Mouse (Mus musculus) liver, postnatal 0 days (tissue): ENCODE measurements at regions not wholly inside any gene's neighbourhood (a gene's known extent, or its start where the extent isn't known, plus 50 kb on each side); places are given as distances from the start of the nearest gene placed in this dataset.

Experiments used
- ATAC-seq: fragments of 200-750 bp; cut with Nextera tagmentation; 2 replicates; pipeline ENCODE4 v1.8.0; 2017; ENCODE audit warnings: mild to moderate bottlenecking, moderate library complexity
- DNase-seq: peaks from one replicate; pipeline ENCODE4 v3.0.0-alpha.2; 2016
- H3K27ac ChIP-seq: fragments of 300-500 bp; sonication (generic); 2 replicates; pipeline ENCODE4 v1.5.1; 2014; ENCODE audit warnings: antibody characterized with exemption, moderate library complexity, mild to moderate bottlenecking, low read depth
- H3K27me3 ChIP-seq: fragments of 300-500 bp; sonication (generic); 2 replicates; pipeline ENCODE4 v1.6.1; 2014; ENCODE audit warnings: low read length, control low read depth, mixed read lengths; ENCODE audit not compliant: insufficient read depth
- H3K36me3 ChIP-seq: fragments of 300-500 bp; sonication (generic); replicated peaks from 2 replicates; pipeline ENCODE4 v1.6.1; 2014; ENCODE audit warnings: mild to moderate bottlenecking, control low read depth, low read length, moderate library complexity, mixed read lengths; ENCODE audit not compliant: insufficient read depth
- H3K4me1 ChIP-seq: fragments of 300-500 bp; sonication (generic); 2 replicates; pipeline ENCODE4 v1.6.1; 2014; ENCODE audit warnings: antibody characterized with exemption, mild to moderate bottlenecking, control low read depth; ENCODE audit not compliant: insufficient read depth
- H3K4me2 ChIP-seq: fragments of 300-500 bp; sonication (generic); 2 replicates; pipeline ENCODE4 v1.6.1; 2014; ENCODE audit warnings: low read depth, mild to moderate bottlenecking, low read length, moderate library complexity, mixed read lengths
- H3K4me3 ChIP-seq: fragments of 300-500 bp; sonication (generic); 2 replicates; pipeline ENCODE4 v1.5.1; 2014; ENCODE audit warnings: low read depth, low read length
- H3K9ac ChIP-seq: fragments of 300-500 bp; sonication (generic); replicated peaks from 2 replicates; pipeline ENCODE4 v1.6.1; 2014; ENCODE audit warnings: mild to moderate bottlenecking, moderate library complexity
- H3K9me3 ChIP-seq: fragments of 300-500 bp; sonication (generic); 2 replicates; pipeline ENCODE4 v1.6.1; 2016; ENCODE audit warnings: mild to moderate bottlenecking, control low read depth, low read length, mixed read lengths
- CTCF ChIP-seq: sonication (generic); IDR thresholded peaks from 2 replicates; pipeline ENCODE4 v1.5.1; 2016; ENCODE audit warnings: antibody characterized with exemption, low read depth
- EP300 ChIP-seq: IDR thresholded peaks from 2 replicates; pipeline ENCODE4 v1.6.1; 2016; ENCODE audit warnings: antibody characterized with exemption, low read depth, mild to moderate bottlenecking
- WGBS: fragments of 180-500 bp; shearing (Covaris S2); extraction: QIAGEN DNeasy Blood & Tissue Kit; methylation state at CpG from one replicate; pipeline ENCODE4 v1.1.7; 2014; ENCODE audit not compliant: insufficient replicate concordance; 5-methylcytosine and 5-hydroxymethylcytosine counted together

GRCm38 (mm10) chr2:93126112-93126511 lies 61.2 kb upstream of the Trp53i11 start:
- Histone ChIP-seq H3K4me1 (no peaks in the 10 kb centered on the region), H3K4me2 (no peak overlapping the region), H3K27ac (no peak overlapping the region), H3K27me3 (no peaks in the 10 kb centered on the region), H3K4me3 (no peak overlapping the region), H3K9ac (no peak overlapping the region), H3K9me3 (no peaks in the 10 kb centered on the region), H3K36me3 (no peaks in the 10 kb centered on the region)
- no peak for TF ChIP-seq CTCF
- no peak for TF ChIP-seq EP300
- 70% methylated on average over 7 of the region's 7 CpGs for WGBS
- ATAC-seq: no peak
- no peak for DNase-seq

DNA sequence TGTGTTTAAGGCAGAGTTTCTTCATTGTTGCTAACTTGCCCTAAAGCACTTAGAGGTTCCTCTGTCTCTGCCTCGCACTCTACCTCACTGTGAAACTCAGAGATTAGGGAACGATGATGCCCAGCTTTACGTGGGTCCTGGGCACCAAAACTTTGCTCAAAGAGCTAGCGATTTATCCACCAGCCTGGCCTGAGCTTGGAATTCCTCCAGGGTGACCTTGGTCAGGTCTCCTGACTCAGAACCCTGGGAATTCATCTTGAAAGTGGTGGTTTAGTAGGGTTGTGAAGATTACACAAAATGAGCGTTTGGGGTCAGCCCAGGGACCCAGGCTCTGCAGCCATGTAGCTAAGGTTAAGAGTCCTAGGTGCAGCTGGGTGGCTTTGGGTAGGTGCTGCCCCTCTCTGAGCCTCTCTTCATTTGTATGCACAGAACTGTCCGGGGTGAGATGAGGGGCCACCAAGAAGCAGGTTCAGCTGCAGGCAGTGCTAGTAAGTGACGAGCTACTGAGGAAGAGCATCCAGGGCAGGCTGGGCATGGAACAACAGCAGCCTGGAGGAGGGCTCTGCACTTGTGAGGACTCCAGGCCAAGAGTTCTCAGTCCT lies 62.4 kb upstream of the Trp53i11 start:
- ATAC-seq: no peak
- TF ChIP-seq CTCF (no peak), EP300 (no peak)
- no peaks in the 10 kb centered on the region for H3K4me1 ChIP-seq

GRCm38 (mm10) chr2:93123829-93124228 lies 63.5 kb upstream of the Trp53i11 start:
- DNase-seq (no peak), ATAC-seq (no peak)
- H3K9me3 ChIP-seq: no peaks in the 10 kb centered on the region
- 79% methylated on average over 11 of the region's 11 CpGs for WGBS
- no peak overlapping the region for H3K4me3 ChIP-seq
- no peak overlapping the region for H3K9ac ChIP-seq
- H3K4me1 ChIP-seq: no peaks in the 10 kb centered on the region
- no peaks in the 10 kb centered on the region for H3K27me3 ChIP-seq
- H3K27ac ChIP-seq: no peak overlapping the region
- TF ChIP-seq EP300: no peak
- TF ChIP-seq CTCF: no peak
- no peaks in the 10 kb centered on the region for H3K36me3 ChIP-seq
- H3K4me2 ChIP-seq: no peak overlapping the region

More for the DNA sequence above, 62.4 kb upstream of the Trp53i11 start:
- 72% methylated on average over 7 of the region's 7 CpGs for WGBS
- Histone ChIP-seq H3K4me3 (no peak overlapping the region), H3K4me2 (no peak overlapping the region), H3K27me3 (no peaks in the 10 kb centered on the region), H3K27ac (no peak overlapping the region), H3K9me3 (no peaks in the 10 kb centered on the region), H3K36me3 (no peaks in the 10 kb centered on the region), H3K9ac (no peak overlapping the region)
- no peak for DNase-seq

DNA sequence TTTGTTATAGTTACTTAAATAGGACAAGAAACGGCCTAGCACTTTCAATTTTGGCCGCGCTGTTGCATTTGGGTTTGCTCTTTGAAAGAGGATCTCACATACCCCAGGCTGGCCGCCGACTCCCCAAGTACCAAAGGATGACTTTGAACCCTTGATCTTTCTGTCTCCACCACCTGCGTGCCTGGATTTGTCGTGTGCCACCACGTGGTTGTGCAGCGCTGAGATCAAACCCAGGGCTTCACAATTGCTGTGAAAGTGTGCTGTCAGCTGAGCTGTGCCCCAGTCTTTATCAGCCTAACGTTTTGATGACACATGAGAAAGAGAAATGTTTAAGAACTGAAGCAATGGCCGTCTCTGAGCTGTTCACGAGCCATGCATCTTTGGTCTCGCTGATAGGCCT lies 67.0 kb upstream of the Trp53i11 start:
- H3K4me3 ChIP-seq: no peak overlapping the region
- H3K36me3 ChIP-seq: no peaks in the 10 kb centered on the region
- H3K4me2 ChIP-seq: no peak overlapping the region
- H3K9me3 ChIP-seq: no peaks in the 10 kb centered on the region
- no peak overlapping the region for H3K9ac ChIP-seq
- WGBS: 74% methylated on average over 13 of the region's 13 CpGs
- no peak for DNase-seq
- no peak overlapping the region for H3K27ac ChIP-seq
- H3K4me1 ChIP-seq: no peaks in the 10 kb centered on the region
- no peaks in the 10 kb centered on the region for H3K27me3 ChIP-seq
- ATAC-seq: no peak
- TF ChIP-seq CTCF (no peak), EP300 (no peak)

GRCm38 (mm10) chr2:93119001-93119400 lies 68.3 kb upstream of the Trp53i11 start:
- H3K9ac ChIP-seq: no peak overlapping the region
- ATAC-seq: no peak
- TF ChIP-seq EP300 (no peak), CTCF (no peak)
- H3K27me3 ChIP-seq: no peaks in the 10 kb centered on the region
- no peak for DNase-seq
- H3K36me3 ChIP-seq: no peaks in the 10 kb centered on the region
- no peaks in the 10 kb centered on the region for H3K4me1 ChIP-seq
- H3K9me3 ChIP-seq: no peaks in the 10 kb centered on the region
- H3K4me3 ChIP-seq: no peak overlapping the region
- WGBS: 73% methylated on average over 8 of the region's 8 CpGs
- H3K4me2 ChIP-seq: no peak overlapping the region
- H3K27ac ChIP-seq: no peak overlapping the region

GRCm38 (mm10) chr2:93115303-93115702 lies 69.3 kb upstream of the Prdm11 start:
- H3K27ac ChIP-seq: no peak overlapping the region
- DNase-seq (no peak), ATAC-seq (no peak)
- no peak overlapping the region for H3K9ac ChIP-seq
- WGBS: 65% methylated on average over 2 of the region's 3 CpGs
- no peak overlapping the region for H3K4me3 ChIP-seq
- TF ChIP-seq EP300: no peak
- no peak for TF ChIP-seq CTCF
- no peaks in the 10 kb centered on the region for H3K9me3 ChIP-seq
- no peaks in the 10 kb centered on the region for H3K4me1 ChIP-seq
- no peak overlapping the region for H3K4me2 ChIP-seq
- H3K27me3 ChIP-seq: no peaks in the 10 kb centered on the region
- H3K36me3 ChIP-seq: no peaks in the 10 kb centered on the region

DNA sequence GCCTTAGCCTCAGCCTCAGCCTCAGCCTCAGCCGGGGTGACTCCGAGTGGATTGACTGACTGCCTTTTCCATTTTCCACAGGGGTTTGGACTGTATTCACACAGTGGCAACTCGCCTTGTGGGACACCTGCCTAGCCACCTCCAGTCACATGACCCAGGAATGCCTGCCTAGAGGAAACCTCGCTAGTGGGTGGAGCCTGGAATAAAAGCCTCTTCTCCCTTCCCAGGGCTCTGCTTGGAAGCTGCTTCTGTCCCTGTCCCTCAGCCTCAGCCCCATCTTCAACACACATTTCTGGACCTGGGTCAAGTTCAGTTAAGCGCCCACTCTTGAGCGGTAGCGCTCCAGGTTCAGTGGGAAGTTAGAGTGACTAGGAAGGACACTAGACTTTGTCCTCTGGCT lies 68.0 kb upstream of the Prdm11 start:
- no peak for TF ChIP-seq CTCF
- TF ChIP-seq EP300: no peak
- no peak for DNase-seq
- no peak overlapping the region for H3K4me2 ChIP-seq

More for the DNA sequence above, 68.0 kb upstream of the Prdm11 start:
- no peak overlapping the region for H3K27ac ChIP-seq
- no peak overlapping the region for H3K9ac ChIP-seq
- no peaks in the 10 kb centered on the region for H3K36me3 ChIP-seq
- H3K4me3 ChIP-seq: no peak overlapping the region
- H3K9me3 ChIP-seq: no peaks in the 10 kb centered on the region
- no peak for ATAC-seq
- H3K27me3 ChIP-seq: no peaks in the 10 kb centered on the region
- H3K4me1 ChIP-seq: no peaks in the 10 kb centered on the region
- 68% methylated on average over 7 of the region's 7 CpGs for whole genome bisulfite sequencing
